Mouse (Mus musculus) left cerebral cortex, postnatal 25 days (tissue): Measurements from ENCODE around the gene Clec14a. TPM values are rescaled to one million over a fixed set of nuclear protein-coding genes. Genes with fewer than 3 reads are reported as not detected.
"Not testable (repeated sequence)": the region's sequence is repeated elsewhere in the genome, so short reads cannot be mapped to it uniquely, and the experiment has no call there.

ENCODE experiments used
- DNase-seq, 2 experiments: peaks; one replicate each; pipeline ENCODE4 v3.0.0; 2022; ENCODE audit warnings: low spot score in 2 of 2, mixed read lengths in 1 of 2
- intact Hi-C: fragments of 180-260 bp; cut with DNase I; formaldehyde crosslinking; loops from one replicate; pipeline ENCODE4 v1.15.1; 2025
- total RNA-seq, 2 experiments: library from RNA; stranded (reverse); gene quantifications; 2 replicates each; pipeline ENCODE4 v1.2.3; 2021

Clec14a gene
- 1 to 10 TPM; 2.8 to 3.6 TPM for total RNA-seq

- peak in 1 of 2 experiments; percentile 28 for DNase-seq
- intact Hi-C loops = no loop called here
Measured at GRCm38 (mm10) chr12:58268563-58269501, at the start of gene Clec14a. Gene Clec14a (minus strand): TSS chr12:58269290.

GRCm38 (mm10) chr12:58307835-58308234 is 38.7 kb upstream of the Clec14a start:
- intact Hi-C loops = no loop called here
- DNase-seq = peak in 1 of 2 experiments; percentile 15

- intact Hi-C loops, DNase-seq: not testable (repeated sequence)
Measured at GRCm38 (mm10) chr12:58306402-58306801, 37.3 kb upstream of the Clec14a start.

GRCm38 (mm10) chr12:58305567-58305966 is 36.5 kb upstream of the Clec14a start:
- DNase-seq = no peak
- intact Hi-C loops = no loop called here

- intact Hi-C loops = no loop called here
Measured at GRCm38 (mm10) chr12:58296980-58297379, 27.9 kb upstream of the Clec14a start.

GRCm38 (mm10) chr12:58285912-58286311 is 16.8 kb upstream of the Clec14a start:
- no peak for DNase-seq
- intact Hi-C loops = no loop called here

More at GRCm38 (mm10) chr12:58296980-58297379, 27.9 kb upstream of the Clec14a start:
- DNase-seq = no peak

- intact Hi-C loops = no loop called here
- DNase-seq = no peak
Measured at GRCm38 (mm10) chr12:58270520-58270919, 1.4 kb upstream of the Clec14a start.

- intact Hi-C loops = no loop called here
- no peak for DNase-seq
Measured at GRCm38 (mm10) chr12:58269505-58269904, 415 bp upstream of the Clec14a start.

GRCm38 (mm10) chr12:58268186-58268562 is 916 bp downstream of the Clec14a start:
- intact Hi-C loops = no loop called here

GRCm38 (mm10) chr12:58267779-58268178 is 1.3 kb downstream of the Clec14a start:
- no peak for DNase-seq
- intact Hi-C loops = no loop called here

More at GRCm38 (mm10) chr12:58268186-58268562, 916 bp downstream of the Clec14a start:
- DNase-seq = peak in 1 of 2 experiments; percentile 23

- intact Hi-C loops = no loop called here
Measured at GRCm38 (mm10) chr12:58251901-58252300, 17.2 kb downstream of the Clec14a start.

GRCm38 (mm10) chr12:58232489-58232888 is 36.6 kb downstream of the Clec14a start:
- DNase-seq = no peak
- intact Hi-C loops = no loop called here

More at GRCm38 (mm10) chr12:58251901-58252300, 17.2 kb downstream of the Clec14a start:
- no peak for DNase-seq

GRCm38 (mm10) chr12:58225644-58226043 is 43.4 kb downstream of the Clec14a start:
- intact Hi-C loops = no loop called here
- DNase-seq = no peak

GRCm38 (mm10) chr12:58219078-58219477 is 50.0 kb downstream of the Clec14a start:
- intact Hi-C loops = loop anchor here (10.0 kb wide), 2 partner anchors 296 to 706 kb away; no protein-coding TSS in a partner anchor
- no peak for DNase-seq

- intact Hi-C loops = loop anchor here (10.0 kb wide), 2 partner anchors 299 to 709 kb away; no protein-coding TSS in a partner anchor
- no peak for DNase-seq
Measured at GRCm38 (mm10) chr12:58216218-58216617, 52.9 kb downstream of the Clec14a start.

Other genes with a start within 250 kb of the Clec14a start
- gene Sstr1, start 57.5 kb downstream of the Clec14a start, total RNA-seq = 10 to 100 TPM; 37.7 to 40.4 TPM